Mouse (Mus musculus): ENCODE measurements around the gene Pex10. TPM values are rescaled to one million over a fixed set of nuclear protein-coding genes. Genes with fewer than 3 reads are reported as not detected.
A peak's percentile ranks its signal among the peaks of the same experiment; 100 is the strongest.
"Not testable (repeated sequence)": the region's sequence is repeated elsewhere in the genome, so short reads cannot be mapped to it uniquely, and the experiment has no call there.

The Pex10 gene
- polyA plus RNA-seq, 1 experiment from 2014 or later: 21.3 TPM

GRCm38 (mm10) chr4:155065970-155066833 lies 614 bp upstream of the Pex10 start:
- Histone ChIP-seq H3K9ac (0 out of 2 replicates have a peak overlapping the region, but pooled peaks have one; percentile 24), H3K4me1 (peaks cover 27% of the 10 kb centered on the region), H3K36me3 (peaks cover 31% of the 10 kb centered on the region), H3K27me3 (no peaks in the 10 kb centered on the region), H3K4me2 (peak overlapping the region; percentile 73), H3K9me3 (no peaks in the 10 kb centered on the region), H3K27ac (peak overlapping the region; percentile 83), H3K4me3 (peak overlapping the region; percentile 72)
- 4% methylated on average over 15 of the region's 15 CpGs for WGBS
- peak; percentile 15 for ATAC-seq (ENCODE audit: insufficient number of reproducible peaks, low FRiP score, low TSS enrichment, low read depth)

DNA sequence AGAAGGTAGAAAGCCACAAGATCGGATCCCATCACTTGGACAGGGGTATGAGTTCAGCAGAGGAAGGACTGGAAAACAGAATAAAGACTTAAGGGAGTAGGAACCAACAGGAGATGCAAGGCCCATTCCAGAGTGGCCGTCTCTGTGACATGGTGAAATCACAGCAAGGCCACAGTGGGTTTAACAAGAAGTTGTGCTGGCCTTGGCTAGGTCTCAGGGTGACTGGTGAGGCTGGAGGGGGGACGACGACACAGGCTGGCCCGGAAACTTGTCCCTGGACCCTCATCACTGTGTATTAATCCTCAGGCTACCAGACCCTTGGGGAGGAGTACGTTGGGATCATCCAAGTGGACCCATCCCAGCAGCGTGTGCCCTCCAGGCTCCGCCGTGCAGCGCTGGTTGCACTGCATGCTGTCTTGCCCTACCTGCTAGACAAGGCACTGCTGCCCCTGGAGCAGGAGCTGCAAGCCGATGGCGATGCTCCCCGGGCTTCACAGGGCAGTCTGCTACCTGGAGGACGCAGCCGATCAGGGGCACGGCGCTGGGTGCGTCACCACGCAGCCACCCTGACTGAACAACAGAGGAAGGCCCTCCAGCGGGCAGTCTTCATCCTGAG lies 1.6 kb downstream of the Pex10 start:
- H3K27me3 ChIP-seq: no peaks in the 10 kb centered on the region
- H3K27ac ChIP-seq: no peak overlapping the region
- no peak overlapping the region for H3K4me3 ChIP-seq
- no peak for ATAC-seq (ENCODE audit: insufficient number of reproducible peaks, low FRiP score, low TSS enrichment, low read depth)
- H3K9me3 ChIP-seq: no peaks in the 10 kb centered on the region
- 90% methylated on average over 20 of the region's 20 CpGs for WGBS
- peaks cover 53% of the 10 kb centered on the region for H3K36me3 ChIP-seq
- peaks cover 29% of the 10 kb centered on the region for H3K4me1 ChIP-seq
- no peak overlapping the region for H3K4me2 ChIP-seq
- no peak overlapping the region for H3K9ac ChIP-seq

DNA sequence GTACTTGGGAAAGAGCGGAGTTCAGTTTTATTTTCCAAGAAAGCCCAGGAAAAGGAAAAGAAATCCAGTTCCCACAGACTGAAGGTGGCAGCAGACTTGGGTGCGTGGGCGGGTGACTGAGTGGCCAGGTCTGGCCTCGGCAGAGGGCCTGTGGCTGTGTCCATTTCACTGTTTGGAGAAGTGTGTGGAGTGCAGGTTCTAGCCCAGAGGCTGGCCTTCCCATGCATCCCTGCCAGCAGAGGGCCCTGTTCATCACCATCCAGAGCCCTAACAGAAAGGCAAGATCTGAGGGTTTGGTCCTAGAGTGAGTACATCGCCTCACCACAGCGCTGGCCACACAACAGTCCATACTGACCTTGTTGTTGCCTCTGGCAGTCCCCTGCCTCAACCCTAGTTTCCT lies 2.4 kb downstream of the Pex10 start:
- Histone ChIP-seq H3K27ac (no peak overlapping the region), H3K4me2 (no peak overlapping the region), H3K36me3 (peaks cover 61% of the 10 kb centered on the region), H3K9me3 (no peaks in the 10 kb centered on the region), H3K9ac (no peak overlapping the region), H3K4me1 (peaks cover 29% of the 10 kb centered on the region), H3K27me3 (no peaks in the 10 kb centered on the region), H3K4me3 (no peak overlapping the region)
- no peak for ATAC-seq (ENCODE audit: insufficient number of reproducible peaks, low FRiP score, low TSS enrichment, low read depth)
- WGBS: 84% methylated on average over 6 of the region's 6 CpGs

DNA sequence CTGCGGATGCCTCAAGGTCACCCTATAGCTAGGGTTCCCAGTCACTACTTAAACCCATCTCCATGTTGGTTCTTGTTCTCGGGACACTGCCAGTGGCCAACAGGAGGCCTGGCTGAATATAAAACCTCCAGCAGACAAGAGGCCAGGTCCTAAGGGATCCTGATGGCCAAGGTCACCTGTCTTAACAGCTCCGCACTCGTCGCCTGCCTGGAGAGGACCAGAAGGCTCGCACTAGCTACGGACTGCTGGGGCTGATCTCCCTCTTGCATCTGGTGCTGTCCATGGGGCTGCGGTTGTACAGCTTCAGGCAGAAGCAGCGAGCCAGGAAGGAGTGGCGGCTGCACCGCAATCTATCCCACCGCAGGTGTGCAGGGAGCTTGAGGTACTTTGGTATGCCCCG lies 3.4 kb downstream of the Pex10 start:
- no peaks in the 10 kb centered on the region for H3K9me3 ChIP-seq
- WGBS: 92% methylated on average over 13 of the region's 13 CpGs
- H3K4me2 ChIP-seq: no peak overlapping the region
- H3K4me1 ChIP-seq: peaks cover 29% of the 10 kb centered on the region
- H3K36me3 ChIP-seq: peaks cover 71% of the 10 kb centered on the region
- no peak overlapping the region for H3K27ac ChIP-seq
- no peaks in the 10 kb centered on the region for H3K27me3 ChIP-seq
- H3K4me3 ChIP-seq: no peak overlapping the region
- no peak overlapping the region for H3K9ac ChIP-seq
- ATAC-seq (ENCODE audit: insufficient number of reproducible peaks, low FRiP score, low TSS enrichment, low read depth): no peak

- Histone ChIP-seq H3K9me3 (no peaks in the 10 kb centered on the region), H3K27ac (0 out of 2 replicates have a peak overlapping the region, but pooled peaks have one; percentile 13), H3K4me3 (no peak overlapping the region), H3K9ac (no peak overlapping the region), H3K36me3 (peaks cover 78% of the 10 kb centered on the region), H3K4me1 (peaks cover 25% of the 10 kb centered on the region), H3K4me2 (no peak overlapping the region), H3K27me3 (no peaks in the 10 kb centered on the region)
- ATAC-seq (ENCODE audit: insufficient number of reproducible peaks, low FRiP score, low TSS enrichment, low read depth): no peak
- 76% methylated on average over 5 of the region's 5 CpGs for WGBS
Measured at GRCm38 (mm10) chr4:155070921-155071320, 4.1 kb downstream of the Pex10 start.

GRCm38 (mm10) chr4:155074418-155074817 lies 7.6 kb downstream of the Pex10 start:
- H3K27me3 ChIP-seq: no peaks in the 10 kb centered on the region
- 80% methylated on average over 9 of the region's 9 CpGs for WGBS
- H3K27ac ChIP-seq: no peak overlapping the region
- H3K36me3 ChIP-seq: peaks cover 89% of the 10 kb centered on the region
- no peak for ATAC-seq (ENCODE audit: insufficient number of reproducible peaks, low FRiP score, low TSS enrichment, low read depth)
- H3K4me2 ChIP-seq: no peak overlapping the region
- H3K9me3 ChIP-seq: no peaks in the 10 kb centered on the region
- H3K4me3 ChIP-seq: no peak overlapping the region
- no peak overlapping the region for H3K9ac ChIP-seq
- peaks cover 3% of the 10 kb centered on the region; the same call in 1 of the 2 replicates for H3K4me1 ChIP-seq

- H3K27me3 ChIP-seq: no peaks in the 10 kb centered on the region
- H3K9ac ChIP-seq: no peak overlapping the region
- 87% methylated on average over 9 of the region's 9 CpGs for WGBS
- no peak overlapping the region for H3K4me3 ChIP-seq
- H3K36me3 ChIP-seq: peaks cover 89% of the 10 kb centered on the region
- no peak overlapping the region for H3K27ac ChIP-seq
- H3K9me3 ChIP-seq: no peaks in the 10 kb centered on the region
- no peak overlapping the region for H3K4me2 ChIP-seq
- H3K4me1 ChIP-seq: peaks cover 3% of the 10 kb centered on the region; the same call in 1 of the 2 replicates
- no peak for ATAC-seq (ENCODE audit: insufficient number of reproducible peaks, low FRiP score, low TSS enrichment, low read depth)
Measured at GRCm38 (mm10) chr4:155075137-155075536, 8.3 kb downstream of the Pex10 start.

DNA sequence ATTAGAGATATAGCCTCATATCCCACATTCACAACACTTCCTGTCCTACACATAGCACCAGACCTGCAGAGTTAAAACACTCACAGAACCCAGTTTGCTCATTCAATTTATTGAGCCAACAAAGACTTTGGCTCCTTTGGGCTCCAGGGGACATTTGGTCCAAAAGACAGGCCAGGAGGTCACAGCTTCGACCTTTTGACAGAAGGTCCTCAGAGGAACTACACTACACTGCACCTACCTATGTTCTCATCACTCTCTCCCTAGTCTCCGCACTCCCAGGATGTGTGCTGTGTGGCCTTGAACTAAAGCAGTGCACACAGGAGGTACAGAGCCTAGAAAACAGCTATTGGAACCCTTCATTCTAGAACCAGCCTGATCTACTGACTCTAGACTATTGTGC lies 9.0 kb downstream of the Pex10 start:
- H3K4me2 ChIP-seq: no peak overlapping the region

DNA sequence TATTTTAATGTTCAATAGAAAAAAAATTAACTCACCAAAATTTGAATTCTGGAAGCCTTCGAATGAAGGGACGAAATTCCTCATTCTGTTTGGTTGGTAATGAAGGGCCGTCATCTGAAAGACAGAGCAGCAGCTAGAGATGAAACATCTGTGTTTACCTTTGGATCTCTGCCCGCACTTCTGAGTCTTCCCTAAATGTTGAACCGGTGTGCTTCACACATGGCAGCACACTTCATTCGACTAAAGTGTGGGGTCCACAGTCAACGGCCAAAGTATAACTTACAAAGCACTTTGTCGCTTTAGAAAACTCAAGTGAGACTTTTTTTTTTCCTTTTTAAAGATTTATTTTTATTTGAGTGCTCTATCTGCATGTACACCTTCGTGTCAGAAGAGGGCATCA lies 9.9 kb downstream of the Pex10 start:
- Histone ChIP-seq H3K4me1 (no peaks in the 10 kb centered on the region), H3K9me3 (no peaks in the 10 kb centered on the region), H3K4me2 (no peak overlapping the region), H3K4me3 (no peak overlapping the region), H3K27ac (no peak overlapping the region), H3K9ac (no peak overlapping the region), H3K36me3 (peaks cover 86% of the 10 kb centered on the region), H3K27me3 (no peaks in the 10 kb centered on the region)
- WGBS: 83% methylated on average over 9 of the region's 9 CpGs
- no peak for ATAC-seq (ENCODE audit: insufficient number of reproducible peaks, low FRiP score, low TSS enrichment, low read depth)

More for the DNA sequence above, 9.0 kb downstream of the Pex10 start:
- no peaks in the 10 kb centered on the region for H3K27me3 ChIP-seq
- WGBS: 89% methylated on average over 2 of the region's 2 CpGs
- H3K27ac ChIP-seq: no peak overlapping the region
- ATAC-seq (ENCODE audit: insufficient number of reproducible peaks, low FRiP score, low TSS enrichment, low read depth): no peak
- no peaks in the 10 kb centered on the region for H3K9me3 ChIP-seq
- no peak overlapping the region for H3K4me3 ChIP-seq
- H3K4me1 ChIP-seq: peaks cover 3% of the 10 kb centered on the region; the same call in 1 of the 2 replicates
- H3K9ac ChIP-seq: no peak overlapping the region
- peaks cover 89% of the 10 kb centered on the region for H3K36me3 ChIP-seq

GRCm38 (mm10) chr4:155078808-155079207 lies 12.0 kb downstream of the Pex10 start:
- ATAC-seq (ENCODE audit: insufficient number of reproducible peaks, low FRiP score, low TSS enrichment, low read depth); H3K9ac ChIP-seq; H3K27ac ChIP-seq: not testable (repeated sequence)

DNA sequence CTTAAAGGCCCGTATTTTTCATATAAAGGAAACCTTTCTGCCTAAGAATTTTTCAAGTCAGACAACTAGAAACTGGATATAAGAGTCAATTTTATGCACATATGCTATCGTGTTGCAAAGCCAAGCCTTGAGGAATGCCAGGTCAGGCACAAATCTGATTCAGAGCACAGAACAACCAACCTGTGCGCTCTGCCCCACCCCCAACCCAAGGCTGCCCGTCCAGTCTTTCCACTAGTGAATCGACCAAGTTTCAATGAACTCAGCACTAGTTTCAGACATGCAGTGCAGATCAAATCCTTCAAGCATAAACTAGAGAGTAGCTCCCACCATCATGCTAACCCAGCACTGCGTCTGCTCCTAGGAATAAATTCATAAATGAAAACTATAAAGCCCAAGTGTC lies 12.8 kb downstream of the Pex10 start:
- Histone ChIP-seq H3K27ac (0 out of 2 replicates have a peak overlapping the region, but pooled peaks have one; percentile 18), H3K4me2 (no peak overlapping the region), H3K27me3 (no peaks in the 10 kb centered on the region), H3K4me1 (peaks cover 16% of the 10 kb centered on the region), H3K9ac (no peak overlapping the region), H3K36me3 (peaks cover 64% of the 10 kb centered on the region), H3K9me3 (no peaks in the 10 kb centered on the region), H3K4me3 (no peak overlapping the region)
- 78% methylated on average over 6 of the region's 6 CpGs for WGBS
- ATAC-seq (ENCODE audit: insufficient number of reproducible peaks, low FRiP score, low TSS enrichment, low read depth): no peak

More at GRCm38 (mm10) chr4:155078808-155079207, 12.0 kb downstream of the Pex10 start:
- not testable (repeated sequence) for H3K4me2 ChIP-seq, H3K27me3 ChIP-seq, H3K4me1 ChIP-seq, H3K4me3 ChIP-seq, H3K9me3 ChIP-seq
- H3K36me3 ChIP-seq: peaks cover 72% of the 10 kb centered on the region
- 92% methylated on average over 10 of the region's 10 CpGs for WGBS

- H3K36me3 ChIP-seq: peaks cover 33% of the 10 kb centered on the region
- peaks cover 30% of the 10 kb centered on the region for H3K4me1 ChIP-seq
- no peak overlapping the region for H3K4me3 ChIP-seq
- ATAC-seq (ENCODE audit: insufficient number of reproducible peaks, low FRiP score, low TSS enrichment, low read depth): no peak
- no peak overlapping the region for H3K27ac ChIP-seq
- WGBS: 81% methylated on average over 4 of the region's 4 CpGs
- no peak overlapping the region for H3K9ac ChIP-seq
- no peaks in the 10 kb centered on the region for H3K27me3 ChIP-seq
- H3K4me2 ChIP-seq: no peak overlapping the region
- no peaks in the 10 kb centered on the region for H3K9me3 ChIP-seq
Measured at GRCm38 (mm10) chr4:155083553-155083952, 16.7 kb downstream of the Pex10 start.

All from limb, embryonic 15.5 days (tissue).